Mouse (Mus musculus) mouse trophoblast stem cell (cell line): Measurements from ENCODE around the gene Zdhhc12.
"Not testable (repeated sequence)": the region's sequence is repeated elsewhere in the genome, so short reads cannot be mapped to it uniquely, and the experiment has no call there.

Experiments used
- in situ Hi-C, 2 experiments: fragments of 300-500 bp; cut with MseI, MboI; formaldehyde crosslinking; loops; 2 replicates in 1 of 2; 3 replicates in 1 of 2; pipeline ENCODE4 v1.15.1; 2025

Zdhhc12 gene

DNA sequence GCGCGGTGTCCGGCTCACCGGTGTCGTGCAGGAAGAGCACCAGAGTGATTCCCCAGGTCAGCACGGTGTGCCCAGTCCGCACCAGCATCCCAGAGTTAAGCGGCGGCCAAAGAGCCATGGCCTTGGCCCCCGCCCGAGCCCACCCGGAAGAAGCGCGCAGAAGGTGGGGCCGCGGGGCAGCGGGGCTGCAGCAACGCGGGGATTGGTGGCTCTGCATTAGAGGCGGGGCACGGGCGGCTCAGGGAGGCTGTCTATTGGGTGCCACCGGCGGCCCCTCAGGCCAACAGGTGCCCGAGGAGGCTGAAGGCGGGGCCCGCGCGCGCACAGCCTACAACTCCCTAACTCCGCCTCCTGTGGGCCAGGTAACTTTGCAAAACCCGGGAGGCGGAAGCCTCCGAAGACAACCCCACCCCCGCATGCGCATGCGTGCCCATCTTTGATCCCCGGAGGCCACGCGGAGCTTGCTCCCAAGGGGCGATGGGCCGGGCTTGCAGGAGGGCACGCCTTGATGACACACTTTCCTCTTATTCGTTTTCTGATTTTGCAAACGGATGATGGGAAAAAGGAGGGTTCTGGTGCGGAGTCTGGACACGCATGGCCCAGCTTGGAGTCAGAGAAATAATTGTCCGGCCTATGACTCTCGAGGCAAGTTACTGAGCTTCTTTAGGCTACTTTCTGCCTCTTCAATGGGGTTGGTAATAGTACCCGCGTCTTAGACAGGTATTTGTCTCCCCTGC, at the start of gene Zdhhc12:
Zdhhc12 (minus strand) TSS at position 178 of the 737 bp plus-strand sequence.
- in situ Hi-C loops, result no loop called here

DNA sequence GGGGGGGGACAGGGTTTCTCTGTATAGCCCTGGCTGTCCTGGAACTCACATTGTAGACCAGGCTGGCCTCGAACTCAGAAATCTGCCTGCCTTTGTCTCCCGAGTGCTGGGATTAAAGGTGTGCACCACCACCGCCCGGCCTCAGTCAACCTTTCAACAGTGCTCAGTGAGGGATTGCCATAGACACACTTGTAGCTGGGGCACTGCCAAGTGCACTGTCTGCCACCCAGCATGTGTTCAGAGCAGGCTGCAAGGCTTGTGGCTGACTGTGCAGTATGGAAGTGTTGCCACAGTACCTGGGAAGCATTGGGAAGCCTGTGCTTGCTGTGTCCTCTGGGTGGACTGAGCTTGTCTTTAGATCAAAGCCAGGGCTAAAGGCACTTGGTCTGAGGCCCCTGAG, 46.6 kb upstream of the Zdhhc12 start:
- in situ Hi-C loops, result not testable (repeated sequence)

GRCm38 (mm10) chr2:30136458-30136857, 43.0 kb upstream of the Zdhhc12 start:
- in situ Hi-C loops, result no loop called here

GRCm38 (mm10) chr2:30134928-30135620, 41.6 kb upstream of the Zdhhc12 start:
- in situ Hi-C loops, result no loop called here

DNA sequence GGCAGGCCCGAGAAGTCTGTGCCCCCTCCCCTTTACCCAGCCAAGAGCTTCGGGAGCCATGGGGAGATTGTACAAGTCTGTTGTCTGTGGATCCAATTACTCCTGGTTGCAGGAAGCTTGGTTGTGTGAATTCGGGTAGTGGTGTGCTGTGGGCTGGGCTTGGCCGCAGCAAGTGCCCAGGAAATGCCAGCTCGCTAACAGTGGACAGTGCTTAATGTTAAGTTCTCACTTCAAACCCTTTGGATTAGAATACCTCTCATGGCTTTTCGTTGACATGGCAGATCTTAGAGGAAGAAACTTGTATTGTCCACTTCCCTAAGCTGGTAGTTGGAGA, 40.9 kb upstream of the Zdhhc12 start:
- in situ Hi-C loops, result no loop called here

- in situ Hi-C loops, result no loop called here
These were observed 40.3 kb upstream of the Zdhhc12 start, which contains the start of gene Tbc1d13 for GRCm38 (mm10) chr2:30133613-30134377. TSS of gene Tbc1d13 (plus strand) at chr2:30133746.

- in situ Hi-C loops, result no loop called here
These were observed 39.6 kb upstream of the Zdhhc12 start for GRCm38 (mm10) chr2:30132801-30133612.

DNA sequence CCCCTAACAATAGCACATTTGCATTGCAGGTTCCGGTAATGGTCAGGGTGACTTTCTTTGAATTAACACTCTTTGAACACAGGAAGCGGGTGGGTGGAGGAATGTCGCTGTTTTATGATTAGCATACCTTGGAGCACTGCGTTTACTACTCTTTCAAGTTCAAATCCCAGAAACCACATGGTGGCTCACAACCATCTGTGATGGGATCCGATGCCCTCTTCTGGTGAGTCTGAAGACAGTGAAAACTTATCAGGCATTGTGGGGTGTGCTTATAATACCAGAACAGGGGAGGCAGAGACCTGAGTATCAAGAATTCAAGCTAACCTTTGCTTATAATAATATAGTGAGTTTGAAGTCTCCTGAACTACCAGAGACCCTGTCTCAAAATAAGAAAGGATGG, 37.8 kb upstream of the Zdhhc12 start:
- in situ Hi-C loops, result not testable (repeated sequence)

GRCm38 (mm10) chr2:30130156-30130555, 36.7 kb upstream of the Zdhhc12 start:
- in situ Hi-C loops, result no loop called here

- in situ Hi-C loops, result no loop called here
These were observed 35.3 kb upstream of the Zdhhc12 start for GRCm38 (mm10) chr2:30128789-30129188.

GRCm38 (mm10) chr2:30124472-30125274, 31.2 kb upstream of the Zdhhc12 start, which contains the start of gene Zer1:
TSS of gene Zer1 (minus strand) at chr2:30124585.
- in situ Hi-C loops, result no loop called here

DNA sequence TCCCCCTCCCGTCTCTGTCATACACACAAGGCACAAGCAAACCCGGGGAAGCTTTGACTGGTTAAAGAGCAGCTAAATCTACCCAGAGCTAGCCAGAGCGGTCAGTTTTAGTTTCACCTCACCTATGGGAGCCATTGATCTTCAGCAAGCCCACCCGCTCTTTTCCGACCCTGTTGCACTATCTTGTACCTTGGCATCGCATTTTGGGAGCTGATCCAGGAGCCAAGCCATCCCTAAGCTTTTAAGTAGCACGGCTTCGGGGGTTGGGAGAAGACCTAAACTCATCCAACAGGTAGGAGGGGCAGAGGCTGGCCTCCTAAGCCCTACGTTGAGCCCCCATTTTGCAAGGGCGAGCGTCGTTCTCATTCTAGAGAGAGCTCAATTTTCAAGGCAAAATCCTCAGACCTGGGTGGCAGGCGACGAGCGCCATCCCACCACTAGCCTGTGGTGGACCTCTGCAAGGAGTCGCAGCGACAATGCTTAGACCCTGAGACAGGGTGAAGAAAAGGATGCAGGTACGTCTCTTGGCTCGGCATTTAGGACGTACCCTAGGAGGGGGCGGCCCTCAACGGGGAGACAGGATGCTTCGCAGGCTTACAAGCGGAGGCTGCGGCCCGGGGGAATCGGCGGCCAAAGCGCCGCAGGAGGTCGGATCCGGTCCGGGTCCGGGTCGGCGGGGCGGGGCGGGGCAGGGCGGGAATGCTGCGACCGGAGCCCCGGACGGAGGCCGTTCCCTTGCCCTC, 30.5 kb upstream of the Zdhhc12 start:
- in situ Hi-C loops, result no loop called here

- in situ Hi-C loops, result no loop called here
These were observed 29.3 kb upstream of the Zdhhc12 start for GRCm38 (mm10) chr2:30122766-30123165.

- in situ Hi-C loops, result no loop called here
These were observed 26.8 kb upstream of the Zdhhc12 start for GRCm38 (mm10) chr2:30120269-30120668.

GRCm38 (mm10) chr2:30119641-30120051, 26.2 kb upstream of the Zdhhc12 start:
- in situ Hi-C loops, result no loop called here

GRCm38 (mm10) chr2:30112564-30112963, 19.1 kb upstream of the Zdhhc12 start:
- in situ Hi-C loops, result no loop called here

DNA sequence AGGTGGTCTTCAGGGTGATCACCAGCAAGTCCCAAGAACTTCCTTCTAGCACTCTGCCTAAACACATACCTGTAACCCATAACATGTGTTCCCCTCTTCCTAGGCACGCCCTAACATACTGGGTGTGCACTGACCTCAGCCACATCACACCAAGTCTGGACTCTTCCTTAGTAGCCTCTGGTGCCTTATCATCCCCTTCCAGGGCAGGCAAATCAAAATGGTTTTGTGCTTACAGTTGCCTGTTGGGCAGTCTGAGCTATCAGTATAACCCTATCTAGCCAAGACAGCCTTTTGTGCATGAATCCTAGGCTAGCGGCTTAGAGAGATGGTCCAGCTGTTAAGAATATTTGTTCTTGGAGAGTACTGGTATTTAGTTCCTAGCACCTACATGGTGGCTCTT, 18.1 kb upstream of the Zdhhc12 start:
- in situ Hi-C loops, result no loop called here

DNA sequence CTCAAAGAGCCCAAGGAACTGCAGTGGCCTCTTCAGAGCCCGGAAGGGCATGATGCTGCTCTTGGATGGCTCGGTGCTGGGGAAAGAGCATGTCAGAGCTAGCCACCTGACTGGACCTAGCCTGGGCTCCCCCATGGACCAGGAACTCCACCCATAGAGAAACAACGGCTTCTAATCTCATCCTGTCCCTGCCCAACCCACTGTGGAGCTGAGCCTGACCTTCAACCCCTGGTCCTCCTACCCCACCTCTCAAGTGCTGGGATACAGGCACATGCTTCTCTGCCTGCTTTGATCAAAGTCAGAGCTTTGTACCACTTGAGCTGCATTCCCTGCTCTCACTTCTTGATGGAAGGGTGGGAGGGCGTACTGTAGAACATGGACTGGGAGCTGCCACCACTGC, 14.8 kb upstream of the Zdhhc12 start:
- in situ Hi-C loops, result loop anchor here in 1 of 2 experiments (10.0 kb wide), 1 partner anchor 57 kb away; no protein-coding TSS in a partner anchor

DNA sequence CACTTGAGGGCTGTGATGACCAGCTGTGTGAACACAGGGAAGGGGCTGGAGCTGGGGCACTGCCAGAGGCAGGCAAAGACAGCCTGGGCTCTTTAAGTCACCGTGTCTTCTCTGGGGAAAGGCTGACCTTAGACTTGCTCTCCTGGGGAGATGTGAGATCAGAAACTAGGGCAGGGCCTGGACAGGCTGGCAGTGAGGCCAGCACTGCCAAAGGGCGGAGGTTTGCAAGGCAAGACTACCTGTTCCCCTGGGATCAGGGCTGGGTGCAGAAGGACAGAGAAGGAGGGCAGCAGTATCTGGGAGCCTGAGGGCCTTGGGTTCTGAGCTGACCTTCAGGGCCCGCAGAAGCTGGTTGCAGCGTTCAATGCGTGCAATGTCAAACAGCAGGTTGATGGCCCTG, 14.2 kb upstream of the Zdhhc12 start:
- in situ Hi-C loops, result loop anchor here in 1 of 2 experiments (10.0 kb wide), 1 partner anchor 57 kb away; no protein-coding TSS in a partner anchor

DNA sequence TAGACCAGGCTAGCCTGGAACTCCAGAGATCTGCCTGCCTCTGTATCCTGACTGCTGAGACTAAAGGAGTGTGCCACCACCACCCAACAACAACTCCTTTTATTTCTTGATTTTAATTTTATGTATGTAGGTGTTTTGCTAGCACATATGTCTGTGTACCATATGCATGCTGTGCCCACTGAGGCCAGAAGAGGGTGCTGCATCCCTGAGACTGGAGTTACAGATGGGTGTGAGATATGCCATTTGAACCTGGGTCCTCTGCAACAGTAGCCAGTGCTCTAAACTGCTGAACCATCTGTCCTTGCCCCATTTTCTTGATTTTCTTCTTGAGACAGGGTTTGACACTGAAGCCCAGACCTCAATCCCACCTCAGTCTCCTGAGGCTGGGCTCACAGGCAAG, 12.9 kb upstream of the Zdhhc12 start:
- in situ Hi-C loops, result loop anchor here in 1 of 2 experiments (10.0 kb wide), 1 partner anchor 58 kb away; no protein-coding TSS in a partner anchor
